Mouse (Mus musculus): ENCODE measurements around the gene Anxa8.

The Anxa8 gene

GRCm38 (mm10) chr14:34085731-34086130 lies at the start of gene Anxa8:
Gene Anxa8, plus strand, starts transcription at chr14:34085981.
- no peak for DNase-seq (ENCODE audit: low read depth, low spot score)

DNA sequence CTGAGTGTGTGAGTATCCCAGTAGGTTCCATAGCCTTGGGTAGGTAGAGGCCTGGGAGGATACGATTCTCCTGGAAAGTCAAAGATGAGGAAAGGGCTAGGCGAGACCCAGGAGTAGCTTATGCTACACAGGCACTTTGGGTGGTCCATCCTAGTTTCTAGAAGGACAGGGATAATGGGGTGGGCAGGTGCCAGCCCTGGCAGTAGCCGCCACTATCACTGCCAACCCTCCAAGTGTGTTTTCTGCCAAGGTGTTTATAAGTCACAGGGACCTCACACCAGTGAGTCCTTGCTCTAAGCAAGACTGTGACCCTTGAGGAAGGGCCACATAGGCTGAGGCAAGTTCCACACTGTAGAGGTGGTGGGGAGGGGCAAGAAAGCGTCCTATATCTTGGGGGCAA lies 44.5 kb upstream of the Anxa8 start:
- DNase-seq (ENCODE audit: low read depth, low spot score): no peak

DNA sequence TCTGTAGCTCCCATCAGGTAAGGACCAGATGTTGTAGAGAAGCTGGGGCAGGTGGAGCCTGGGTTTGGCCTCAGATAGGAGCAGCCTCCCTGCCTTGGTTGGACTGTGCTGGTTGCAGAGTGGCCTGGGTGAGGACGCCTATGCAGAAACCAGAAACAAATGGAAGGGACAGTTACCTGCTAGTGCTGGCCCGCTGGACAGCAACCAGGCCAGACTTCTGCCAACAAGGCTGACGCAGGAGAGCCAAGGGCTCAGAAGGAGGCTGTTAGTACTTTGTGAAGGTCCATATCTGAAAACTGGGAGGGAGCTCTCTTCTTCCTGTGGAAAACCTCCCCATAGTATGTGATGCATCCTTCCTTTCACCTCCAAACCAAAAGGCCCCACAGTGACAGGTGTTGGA lies 42.4 kb upstream of the Anxa8 start:
- DNase-seq (ENCODE audit: low read depth, low spot score): no peak

DNA sequence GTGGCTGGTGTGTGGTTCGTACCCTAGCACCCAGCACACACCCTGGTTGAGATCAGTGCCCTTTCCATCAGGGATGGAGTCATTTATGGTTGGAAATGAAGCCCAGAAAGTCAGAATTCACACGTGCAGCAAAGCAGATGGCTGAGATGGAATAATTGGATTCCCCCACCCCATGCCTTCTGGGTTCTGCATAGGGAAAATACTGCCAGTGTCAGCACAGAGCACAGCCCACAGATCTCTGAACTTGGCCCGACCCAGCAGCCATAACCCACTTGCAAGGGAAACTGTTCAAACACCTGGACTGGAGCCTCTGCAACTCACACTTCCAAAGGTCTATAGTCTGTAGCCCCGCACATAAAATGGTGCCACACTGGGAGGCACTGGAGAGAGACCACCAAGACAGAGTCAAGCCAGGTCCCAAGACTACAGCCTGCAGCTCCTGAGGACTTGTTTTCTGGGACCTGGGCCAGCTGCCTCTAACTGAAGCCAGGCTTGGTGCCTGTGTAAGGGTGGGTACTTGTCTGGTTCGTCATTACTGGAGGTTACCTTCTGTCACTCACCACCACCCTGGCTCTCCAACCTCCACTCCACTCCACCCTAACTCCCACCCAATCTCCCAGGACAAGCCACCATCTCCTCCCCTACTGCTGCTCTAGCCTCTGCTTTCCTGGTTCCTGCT lies 35.5 kb upstream of the Anxa8 start:
- peak; percentile 10 for DNase-seq (ENCODE audit: low read depth, low spot score)

- no peak for DNase-seq (ENCODE audit: low read depth, low spot score)
Measured at GRCm38 (mm10) chr14:34052516-34052915, 33.3 kb upstream of the Anxa8 start, which contains the start of gene Antxrl. Gene Antxrl, plus strand, starts transcription at chr14:34052707.

- DNase-seq (ENCODE audit: low read depth, low spot score): no peak
Measured at GRCm38 (mm10) chr14:34071665-34072064, 14.1 kb upstream of the Anxa8 start.

- no peak for DNase-seq (ENCODE audit: low read depth, low spot score)
Measured at GRCm38 (mm10) chr14:34075346-34075745, 10.4 kb upstream of the Anxa8 start.

DNA sequence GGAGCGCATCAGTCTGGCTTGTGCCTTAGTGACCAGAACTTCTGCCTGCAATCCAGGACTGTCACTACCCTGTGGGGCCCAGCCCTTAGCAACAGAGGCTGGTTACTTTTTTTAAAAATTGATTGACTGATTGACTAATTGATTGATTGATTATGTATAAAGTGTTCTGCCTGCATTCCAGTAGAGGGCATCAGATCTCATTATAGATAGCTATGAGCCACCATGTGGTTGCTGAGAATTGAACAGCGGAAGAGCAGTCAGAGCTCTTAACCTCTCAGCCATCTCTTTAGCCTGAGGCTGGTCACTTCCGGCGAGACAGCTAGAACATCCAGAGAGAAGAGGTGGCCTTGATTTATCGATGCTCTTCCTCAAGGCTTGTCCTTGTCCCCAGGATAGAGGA lies 8.6 kb upstream of the Anxa8 start:
- DNase-seq (ENCODE audit: low read depth, low spot score): peak; percentile 10

GRCm38 (mm10) chr14:34078293-34078692 lies 7.5 kb upstream of the Anxa8 start:
- no peak for DNase-seq (ENCODE audit: low read depth, low spot score)

DNA sequence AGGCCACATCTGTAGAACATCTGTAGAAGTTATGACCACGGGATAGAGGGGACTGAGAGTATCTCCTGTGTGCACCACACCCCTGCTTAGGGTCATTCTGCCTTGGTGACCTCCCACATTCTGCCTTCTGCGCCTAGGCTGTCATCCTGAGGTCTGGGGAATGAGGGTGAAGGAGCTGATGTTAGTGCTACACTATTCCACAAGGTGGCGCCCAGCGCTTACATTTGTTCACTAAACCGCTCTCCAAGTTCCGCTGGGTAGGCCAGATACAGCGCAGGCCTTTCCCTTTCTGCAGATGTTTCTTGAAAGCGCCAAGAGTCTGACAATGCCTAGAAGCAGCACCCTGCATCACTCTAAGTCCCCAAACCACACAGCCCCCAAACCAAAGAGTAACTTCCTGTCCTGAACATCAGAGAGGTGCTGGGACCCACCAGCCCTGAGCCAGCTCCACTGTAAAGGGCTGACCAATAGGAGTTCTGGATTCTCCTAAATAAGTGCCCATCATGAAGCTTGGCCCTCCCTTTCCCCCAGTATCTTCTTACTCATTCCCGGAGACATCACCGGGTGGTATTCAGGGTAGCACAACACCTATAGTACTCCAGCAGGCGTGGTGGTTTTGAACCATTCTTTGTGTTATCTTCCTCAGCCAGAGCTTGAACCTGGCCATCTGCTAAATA lies 5.3 kb upstream of the Anxa8 start:
- DNase-seq (ENCODE audit: low read depth, low spot score): peak; percentile 88

GRCm38 (mm10) chr14:34086806-34087205 lies 1.0 kb downstream of the Anxa8 start:
- DNase-seq (ENCODE audit: low read depth, low spot score): peak; percentile 10

DNA sequence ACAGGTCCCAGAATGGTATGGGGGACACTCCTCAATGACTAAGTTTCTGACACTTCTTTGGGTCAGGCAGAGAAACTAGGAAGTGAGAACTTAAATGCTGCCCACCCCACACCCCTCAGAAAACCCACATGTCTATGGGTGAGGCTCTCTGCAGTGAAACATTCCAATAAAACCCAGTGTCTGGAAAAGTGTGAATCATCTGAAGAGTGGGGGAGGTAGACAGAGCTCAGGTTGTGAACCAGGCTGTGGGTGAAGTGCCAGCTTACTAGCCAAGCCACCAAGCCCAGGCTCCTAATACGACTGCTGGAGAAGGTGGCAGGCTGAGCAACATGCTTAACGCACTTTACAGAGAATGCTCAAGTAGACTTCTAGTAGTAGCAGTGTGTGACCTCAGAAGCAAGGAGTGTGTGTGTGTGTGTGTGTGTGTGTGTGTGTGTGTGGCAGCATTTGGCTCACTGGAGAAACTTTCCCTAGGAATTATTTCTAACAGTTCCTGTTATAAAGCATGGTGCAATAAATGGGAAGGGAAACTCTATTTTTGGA lies 2.1 kb downstream of the Anxa8 start:
- peak; percentile 18 for DNase-seq (ENCODE audit: low read depth, low spot score)

GRCm38 (mm10) chr14:34089796-34090195 lies 4.0 kb downstream of the Anxa8 start:
- no peak for DNase-seq (ENCODE audit: low read depth, low spot score)

DNA sequence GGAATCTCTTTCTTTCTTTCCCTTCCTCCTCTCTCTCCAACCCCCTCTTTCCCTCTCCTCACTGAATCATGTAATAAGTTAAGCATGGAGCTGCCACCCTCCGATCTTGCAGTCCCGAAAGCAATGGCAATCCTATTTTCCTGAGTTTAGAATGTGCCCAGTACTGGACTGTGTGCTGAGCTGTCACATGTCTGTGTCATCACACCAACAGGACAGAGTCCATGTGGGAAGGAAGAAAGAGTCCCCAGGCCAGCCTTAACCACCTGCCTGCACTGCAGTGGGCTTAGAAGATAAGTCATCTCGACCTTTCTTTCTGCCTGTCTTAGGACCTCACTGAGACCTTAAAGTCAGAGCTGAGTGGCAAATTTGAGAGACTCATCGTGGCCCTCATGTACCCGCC lies 5.7 kb downstream of the Anxa8 start:
- DNase-seq (ENCODE audit: low read depth, low spot score): no peak

GRCm38 (mm10) chr14:34092856-34093255 lies 7.1 kb downstream of the Anxa8 start:
- DNase-seq (ENCODE audit: low read depth, low spot score): no peak

DNA sequence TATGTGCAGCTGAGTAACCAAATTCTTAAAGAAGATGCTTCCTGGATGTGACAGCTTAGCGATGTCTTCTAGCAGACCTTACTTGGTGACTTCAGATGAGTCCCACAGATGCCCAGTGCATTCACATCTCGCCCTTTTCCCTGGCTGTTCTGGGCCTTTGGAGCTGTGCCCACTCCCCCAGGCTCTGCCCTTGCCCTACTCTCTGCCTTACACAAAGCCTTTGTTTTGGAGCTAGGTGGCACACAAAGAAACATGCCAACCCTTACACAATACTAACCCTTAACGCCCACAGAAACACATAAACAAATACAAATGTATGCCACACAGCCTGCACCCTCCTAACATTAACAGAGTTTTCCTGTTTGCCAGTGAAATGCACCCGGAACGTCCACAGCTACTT lies 10.4 kb downstream of the Anxa8 start:
- DNase-seq (ENCODE audit: low read depth, low spot score): no peak

DNA sequence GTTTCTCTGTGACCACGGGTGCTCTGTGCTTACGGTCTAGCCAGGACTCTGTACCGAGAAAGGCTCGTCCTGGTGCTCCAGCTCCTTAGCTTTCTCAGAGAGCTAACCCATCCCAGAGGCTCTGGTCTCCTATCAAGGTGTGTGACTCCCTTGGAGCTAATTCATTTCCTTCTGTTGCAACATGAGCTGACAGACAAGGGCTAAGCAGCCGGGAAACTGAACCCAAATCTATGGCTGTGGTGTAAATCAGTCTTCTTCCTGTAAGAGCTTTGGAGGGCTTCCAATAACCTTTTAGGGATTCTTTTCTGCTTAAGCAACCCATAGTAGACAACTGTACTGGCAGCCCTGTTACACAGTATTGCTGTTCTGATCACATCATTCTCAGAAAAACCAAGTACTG lies 16.8 kb downstream of the Anxa8 start, which contains the start of gene A630023A22Rik:
A630023A22Rik (minus strand) TSS at position 154 of the 400 bp plus-strand sequence.
- DNase-seq (ENCODE audit: low read depth, low spot score): no peak

DNA sequence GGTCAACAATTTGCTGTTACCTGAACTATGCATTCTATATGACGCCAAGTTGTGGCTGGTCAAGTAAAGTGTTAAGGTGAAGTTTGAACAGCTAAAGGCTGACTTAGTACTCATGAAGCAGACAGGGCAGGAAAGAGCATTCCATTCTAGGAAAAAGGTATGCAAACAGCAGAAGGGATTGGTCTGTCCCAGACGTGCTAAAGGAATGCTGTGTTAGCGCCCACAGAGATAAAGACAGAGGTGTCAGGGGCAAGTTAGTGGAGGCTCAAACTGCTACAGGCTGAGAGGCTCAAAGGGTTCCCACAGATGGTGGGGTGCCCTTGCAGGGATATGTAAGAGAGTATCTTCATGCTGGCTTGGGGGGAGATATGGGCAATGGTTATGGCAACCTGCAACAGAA lies 18.1 kb downstream of the Anxa8 start:
- DNase-seq (ENCODE audit: low read depth, low spot score): no peak

GRCm38 (mm10) chr14:34104892-34105291 lies 19.1 kb downstream of the Anxa8 start:
- peak; percentile 69 for DNase-seq (ENCODE audit: low read depth, low spot score)

DNA sequence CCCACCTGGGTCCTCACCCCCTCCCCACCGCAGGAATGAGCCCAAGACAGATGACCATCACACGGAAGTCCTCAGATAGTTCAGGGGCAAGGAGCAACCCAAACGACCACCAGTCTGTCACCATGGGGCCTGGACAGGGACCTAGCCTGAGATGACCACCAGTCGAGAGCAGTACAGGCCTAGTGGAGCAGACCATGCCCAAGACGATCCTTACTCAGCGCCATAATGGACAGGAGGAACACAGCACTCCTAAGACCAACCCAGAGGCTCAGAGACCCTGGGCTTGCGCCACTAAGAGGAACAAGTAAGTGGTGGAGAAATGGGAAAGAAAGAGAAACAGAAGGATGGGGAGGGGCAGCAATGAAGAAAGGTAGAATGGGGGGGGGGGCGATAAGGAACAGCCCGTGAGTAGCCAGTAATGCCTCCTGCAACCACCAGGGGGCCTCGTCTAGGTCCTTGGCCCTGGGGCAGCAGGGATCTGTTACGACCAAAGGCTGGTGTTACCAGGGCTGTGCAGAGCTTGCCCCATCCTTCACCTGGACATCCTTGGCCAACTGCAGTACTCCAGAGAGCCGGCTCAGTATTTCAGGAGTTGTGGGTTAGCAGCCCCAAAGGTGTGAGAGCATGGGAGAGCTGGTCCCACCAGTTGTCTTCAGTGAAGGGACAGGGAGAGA lies 20.7 kb downstream of the Anxa8 start:
- peak; percentile 8 for DNase-seq (ENCODE audit: low read depth, low spot score)

DNA sequence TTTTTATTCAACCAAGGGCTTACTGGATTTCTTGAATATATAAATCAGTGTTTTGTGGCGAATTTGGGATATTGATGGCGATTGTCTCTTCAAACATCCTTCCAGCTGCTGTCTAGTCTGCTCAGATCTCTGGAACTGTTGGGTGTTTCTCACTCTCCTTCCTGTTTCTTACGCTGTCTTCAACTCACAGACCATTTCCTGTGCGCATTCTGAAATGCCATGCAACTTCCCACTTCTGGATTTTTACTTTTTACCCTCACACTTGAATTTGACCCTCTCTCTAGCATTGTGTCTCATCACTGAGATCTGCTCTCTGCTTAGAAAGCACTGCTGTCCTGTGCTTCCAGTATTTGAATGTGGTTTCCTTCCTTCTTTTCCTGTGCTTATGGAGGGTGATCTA lies 21.8 kb downstream of the Anxa8 start:
- no peak for DNase-seq (ENCODE audit: low read depth, low spot score)

GRCm38 (mm10) chr14:34114311-34114710 lies 28.5 kb downstream of the Anxa8 start:
- no peak for DNase-seq (ENCODE audit: low read depth, low spot score)

Measured in brain, adult 2 months (tissue).